Mouse (Mus musculus): Measurements from ENCODE around the gene Smg6. TPM values are rescaled to one million over a fixed set of nuclear protein-coding genes. Genes with fewer than 3 reads are reported as not detected.
A peak's percentile ranks its signal among the peaks of the same experiment; 100 is the strongest.

Gene Smg6
- polyA plus RNA-seq, 1 experiment from 2014 or later, result 15.9 TPM

- 0 out of 2 replicates have a peak, but pooled peaks cover 4% of the 10 kb centered on the region for H3K4me1 ChIP-seq (ENCODE audit: control insufficient read depth, insufficient read depth, low read length)
- H3K9me3 ChIP-seq (ENCODE audit: control insufficient read depth, low read length), result no peaks in the 10 kb centered on the region
- WGBS, result 79% methylated on average over 5 of the region's 5 CpGs
- DNase-seq (peak; percentile 54), ATAC-seq (ENCODE audit: low FRiP score, low TSS enrichment) (no peak)
- H3K27ac ChIP-seq (replicated peaks; ENCODE audit: low read depth, low read length), result no peak overlapping the region
- no peak overlapping the region for H3K4me3 ChIP-seq (replicated peaks; ENCODE audit: low read depth, low read length)
- no peak overlapping the region for H3K4me2 ChIP-seq (ENCODE audit: low read length)
- no peaks in the 10 kb centered on the region for H3K27me3 ChIP-seq (ENCODE audit: control insufficient read depth, insufficient read depth, low read length)
- no peak overlapping the region for H3K9ac ChIP-seq (replicated peaks; ENCODE audit: low read length)
- no peaks in the 10 kb centered on the region for H3K36me3 ChIP-seq (ENCODE audit: control insufficient read depth, insufficient read depth, low read length)
Observed at GRCm38 (mm10) chr11:75132278-75132677, 206.7 kb downstream of the Smg6 start.

GRCm38 (mm10) chr11:75133391-75133790 is 207.8 kb downstream of the Smg6 start:
- ATAC-seq (ENCODE audit: low FRiP score, low TSS enrichment) (no peak), DNase-seq (no peak)
- Histone ChIP-seq H3K4me3 (replicated peaks; ENCODE audit: low read depth, low read length) (no peak overlapping the region), H3K27me3 (ENCODE audit: control insufficient read depth, insufficient read depth, low read length) (no peaks in the 10 kb centered on the region), H3K9ac (replicated peaks; ENCODE audit: low read length) (no peak overlapping the region), H3K4me2 (ENCODE audit: low read length) (no peak overlapping the region), H3K4me1 (ENCODE audit: control insufficient read depth, insufficient read depth, low read length) (0 out of 2 replicates have a peak, but pooled peaks cover 4% of the 10 kb centered on the region), H3K9me3 (ENCODE audit: control insufficient read depth, low read length) (no peaks in the 10 kb centered on the region), H3K27ac (replicated peaks; ENCODE audit: low read depth, low read length) (peak overlapping the region; percentile 21; the same call in 1 of the 2 replicates), H3K36me3 (ENCODE audit: control insufficient read depth, insufficient read depth, low read length) (peaks cover 5% of the 10 kb centered on the region)
- WGBS, result 95% methylated on average over 5 of the region's 5 CpGs

- Histone ChIP-seq H3K9me3 (ENCODE audit: control insufficient read depth, low read length) (no peaks in the 10 kb centered on the region), H3K4me1 (ENCODE audit: control insufficient read depth, insufficient read depth, low read length) (0 out of 2 replicates have a peak, but pooled peaks cover 4% of the 10 kb centered on the region), H3K36me3 (ENCODE audit: control insufficient read depth, insufficient read depth, low read length) (peaks cover 6% of the 10 kb centered on the region), H3K27ac (replicated peaks; ENCODE audit: low read depth, low read length) (peak overlapping the region; percentile 21; the same call in 1 of the 2 replicates), H3K27me3 (ENCODE audit: control insufficient read depth, insufficient read depth, low read length) (no peaks in the 10 kb centered on the region), H3K4me2 (ENCODE audit: low read length) (no peak overlapping the region), H3K4me3 (replicated peaks; ENCODE audit: low read depth, low read length) (no peak overlapping the region), H3K9ac (replicated peaks; ENCODE audit: low read length) (no peak overlapping the region)
- 22% methylated on average over 2 of the region's 2 CpGs for WGBS
- DNase-seq, result peak; percentile 48
- ATAC-seq (ENCODE audit: low FRiP score, low TSS enrichment), result no peak
Observed at GRCm38 (mm10) chr11:75133951-75134350, 208.3 kb downstream of the Smg6 start.

GRCm38 (mm10) chr11:75134485-75135068 is 209.0 kb downstream of the Smg6 start:
- peaks cover 10% of the 10 kb centered on the region for H3K36me3 ChIP-seq (ENCODE audit: control insufficient read depth, insufficient read depth, low read length)
- H3K4me1 ChIP-seq (ENCODE audit: control insufficient read depth, insufficient read depth, low read length), result 0 out of 2 replicates have a peak, but pooled peaks cover 4% of the 10 kb centered on the region
- H3K4me2 ChIP-seq (ENCODE audit: low read length), result no peak overlapping the region
- H3K9ac ChIP-seq (replicated peaks; ENCODE audit: low read length), result no peak overlapping the region
- H3K4me3 ChIP-seq (replicated peaks; ENCODE audit: low read depth, low read length), result no peak overlapping the region
- 91% methylated on average over 5 of the region's 5 CpGs for WGBS
- ATAC-seq (ENCODE audit: low FRiP score, low TSS enrichment) (no peak), DNase-seq (no peak)
- H3K27ac ChIP-seq (replicated peaks; ENCODE audit: low read depth, low read length), result no peak overlapping the region
- H3K9me3 ChIP-seq (ENCODE audit: control insufficient read depth, low read length), result no peaks in the 10 kb centered on the region
- no peaks in the 10 kb centered on the region for H3K27me3 ChIP-seq (ENCODE audit: control insufficient read depth, insufficient read depth, low read length)

DNA sequence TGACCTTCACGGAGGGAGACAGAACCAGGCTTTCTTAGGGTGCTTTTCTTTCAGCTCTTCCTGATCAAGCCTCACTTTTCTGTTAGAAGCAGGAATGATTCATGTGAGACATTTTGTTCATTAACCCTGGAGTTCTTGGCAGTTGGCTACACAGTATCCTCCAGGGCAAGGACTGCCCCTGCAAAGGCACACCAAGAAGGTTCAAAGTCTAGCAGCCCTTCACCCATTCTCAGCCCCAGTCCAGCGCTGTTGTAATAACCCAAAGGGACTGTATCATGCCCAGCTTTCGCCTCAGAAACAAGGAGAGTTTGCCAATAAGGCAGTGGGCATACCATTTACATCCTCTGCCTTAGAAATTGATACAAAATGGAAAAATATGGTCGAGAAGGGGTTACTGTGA is 209.7 kb downstream of the Smg6 start:
- no peak overlapping the region for H3K4me2 ChIP-seq (ENCODE audit: low read length)
- no peaks in the 10 kb centered on the region for H3K27me3 ChIP-seq (ENCODE audit: control insufficient read depth, insufficient read depth, low read length)
- H3K4me1 ChIP-seq (ENCODE audit: control insufficient read depth, insufficient read depth, low read length), result 0 out of 2 replicates have a peak, but pooled peaks cover 4% of the 10 kb centered on the region
- no peak overlapping the region for H3K27ac ChIP-seq (replicated peaks; ENCODE audit: low read depth, low read length)
- DNase-seq, result no peak
- no peak overlapping the region for H3K4me3 ChIP-seq (replicated peaks; ENCODE audit: low read depth, low read length)
- H3K36me3 ChIP-seq (ENCODE audit: control insufficient read depth, insufficient read depth, low read length), result peaks cover 10% of the 10 kb centered on the region
- WGBS, result 98% methylated on average over 4 of the region's 4 CpGs
- ATAC-seq (ENCODE audit: low FRiP score, low TSS enrichment), result no peak
- H3K9me3 ChIP-seq (ENCODE audit: control insufficient read depth, low read length), result no peaks in the 10 kb centered on the region
- no peak overlapping the region for H3K9ac ChIP-seq (replicated peaks; ENCODE audit: low read length)

DNA sequence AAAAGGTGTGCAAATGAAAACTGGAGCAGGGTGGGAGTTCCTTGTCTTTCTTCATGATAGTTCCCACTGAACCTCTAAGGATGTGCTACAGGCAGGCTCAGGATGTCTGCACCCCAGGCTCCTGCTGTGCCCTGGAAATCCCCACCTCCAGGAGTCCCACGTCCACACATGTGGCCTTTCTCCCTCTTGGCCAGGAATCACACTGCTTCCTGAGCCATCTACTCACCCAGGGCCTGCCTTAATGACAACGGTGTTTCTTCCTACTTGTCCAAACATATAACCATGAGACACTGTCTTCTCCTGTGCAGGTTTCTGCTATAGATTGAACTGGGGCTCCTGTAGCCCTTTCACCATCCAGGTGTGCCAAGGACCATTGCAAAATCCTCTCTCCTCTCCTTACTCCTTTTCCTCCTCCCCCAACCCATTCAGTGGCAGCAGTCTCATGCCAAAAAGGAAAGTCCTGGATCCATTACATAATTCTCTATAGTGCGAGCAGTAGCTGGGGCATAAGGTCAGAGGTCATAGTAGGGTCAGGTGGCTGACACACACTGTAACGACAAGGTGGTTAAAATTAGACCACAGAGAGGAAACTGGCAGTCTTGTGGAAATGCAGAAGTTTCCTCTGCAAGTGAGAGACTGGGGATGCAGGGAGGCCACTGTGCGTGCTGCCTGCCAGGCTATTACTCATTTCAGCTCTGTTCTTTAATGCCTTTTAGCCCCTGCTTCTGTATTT is 211.2 kb downstream of the Smg6 start:
- 78% methylated on average over 5 of the region's 5 CpGs for WGBS
- 0 out of 2 replicates have a peak, but pooled peaks cover 4% of the 10 kb centered on the region for H3K4me1 ChIP-seq (ENCODE audit: control insufficient read depth, insufficient read depth, low read length)
- no peak overlapping the region for H3K9ac ChIP-seq (replicated peaks; ENCODE audit: low read length)
- DNase-seq (no peak), ATAC-seq (ENCODE audit: low FRiP score, low TSS enrichment) (no peak)
- no peak overlapping the region for H3K27ac ChIP-seq (replicated peaks; ENCODE audit: low read depth, low read length)
- no peaks in the 10 kb centered on the region for H3K27me3 ChIP-seq (ENCODE audit: control insufficient read depth, insufficient read depth, low read length)
- no peak overlapping the region for H3K4me2 ChIP-seq (ENCODE audit: low read length)
- no peak overlapping the region for H3K4me3 ChIP-seq (replicated peaks; ENCODE audit: low read depth, low read length)
- no peaks in the 10 kb centered on the region for H3K9me3 ChIP-seq (ENCODE audit: control insufficient read depth, low read length)
- peaks cover 14% of the 10 kb centered on the region for H3K36me3 ChIP-seq (ENCODE audit: control insufficient read depth, insufficient read depth, low read length)

DNA sequence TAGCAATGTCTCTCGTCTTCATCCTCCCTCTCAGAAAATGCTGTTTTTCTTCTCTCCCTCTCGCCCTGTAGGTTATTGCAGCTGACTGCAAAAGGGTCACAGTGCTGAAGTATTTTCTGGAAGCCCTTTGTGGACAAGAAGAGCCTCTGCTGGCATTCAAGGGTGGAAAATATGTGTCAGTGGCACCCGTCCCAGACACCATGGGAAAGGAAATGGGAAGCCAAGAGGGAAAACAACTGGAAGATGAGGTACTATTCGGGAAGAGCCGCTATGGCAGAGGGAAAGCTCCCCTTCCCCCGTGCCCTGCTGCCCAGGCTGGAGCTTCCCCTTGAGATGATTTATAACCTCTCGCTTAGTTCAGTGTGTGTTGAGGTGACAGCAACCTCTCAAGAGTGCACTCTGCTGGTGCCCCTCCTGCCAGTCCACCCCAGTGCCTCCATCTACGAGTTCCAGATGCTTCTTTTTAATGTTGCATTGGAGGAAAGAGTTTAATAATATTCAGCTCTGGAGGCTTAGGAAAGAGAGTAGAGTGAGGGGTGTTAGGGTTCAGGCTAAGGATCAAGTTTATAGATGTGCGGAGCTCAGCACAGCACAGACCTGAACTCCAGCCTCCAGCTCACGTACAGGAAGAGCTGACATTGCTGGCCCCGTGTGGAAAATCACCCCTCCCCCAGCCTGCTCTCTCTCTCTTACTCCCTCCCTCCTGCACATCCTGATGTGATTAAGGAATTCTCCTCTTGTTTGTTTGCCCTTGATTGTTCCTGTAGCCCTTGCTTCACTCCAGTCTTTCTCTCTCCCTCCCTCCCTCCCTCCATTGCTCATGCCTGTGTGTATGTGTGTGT is 213.7 kb downstream of the Smg6 start:
- no peaks in the 10 kb centered on the region for H3K4me1 ChIP-seq (ENCODE audit: control insufficient read depth, insufficient read depth, low read length)
- H3K9ac ChIP-seq (replicated peaks; ENCODE audit: low read length), result no peak overlapping the region
- ATAC-seq (ENCODE audit: low FRiP score, low TSS enrichment) (no peak), DNase-seq (no peak)
- WGBS, result 74% methylated on average over 11 of the region's 11 CpGs
- peaks cover 33% of the 10 kb centered on the region for H3K36me3 ChIP-seq (ENCODE audit: control insufficient read depth, insufficient read depth, low read length)
- no peak overlapping the region for H3K4me2 ChIP-seq (ENCODE audit: low read length)
- no peaks in the 10 kb centered on the region for H3K27me3 ChIP-seq (ENCODE audit: control insufficient read depth, insufficient read depth, low read length)
- no peak overlapping the region for H3K4me3 ChIP-seq (replicated peaks; ENCODE audit: low read depth, low read length)
- 0 out of 2 replicates have a peak overlapping the region, but pooled peaks have one; percentile 55 for H3K27ac ChIP-seq (replicated peaks; ENCODE audit: low read depth, low read length)
- H3K9me3 ChIP-seq (ENCODE audit: control insufficient read depth, low read length), result no peaks in the 10 kb centered on the region

DNA sequence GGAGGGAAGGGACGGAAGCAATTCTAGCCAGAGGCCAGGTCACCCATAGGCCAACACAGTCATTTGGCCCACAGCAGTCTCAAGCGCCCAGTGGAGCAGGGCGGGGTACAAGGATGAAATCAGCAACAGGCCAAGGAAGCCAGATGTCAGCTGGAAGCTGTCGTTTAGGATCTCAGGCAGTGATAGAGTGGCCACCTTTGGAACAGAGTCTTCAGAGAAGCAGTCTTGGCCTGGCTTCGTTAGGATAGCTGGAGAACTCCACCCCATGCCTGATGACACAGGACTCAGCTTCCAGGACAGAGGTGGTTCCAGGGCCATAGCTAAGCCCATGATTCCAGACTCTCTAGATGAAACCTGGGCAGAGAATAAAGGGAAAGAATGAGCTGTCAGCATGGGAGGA is 214.8 kb downstream of the Smg6 start:
- Histone ChIP-seq H3K27me3 (ENCODE audit: control insufficient read depth, insufficient read depth, low read length) (no peaks in the 10 kb centered on the region), H3K36me3 (ENCODE audit: control insufficient read depth, insufficient read depth, low read length) (peaks cover 38% of the 10 kb centered on the region), H3K9ac (replicated peaks; ENCODE audit: low read length) (no peak overlapping the region), H3K4me2 (ENCODE audit: low read length) (no peak overlapping the region), H3K4me3 (replicated peaks; ENCODE audit: low read depth, low read length) (no peak overlapping the region), H3K27ac (replicated peaks; ENCODE audit: low read depth, low read length) (no peak overlapping the region), H3K4me1 (ENCODE audit: control insufficient read depth, insufficient read depth, low read length) (no peaks in the 10 kb centered on the region), H3K9me3 (ENCODE audit: control insufficient read depth, low read length) (no peaks in the 10 kb centered on the region)
- WGBS, result 86% methylated on average over 5 of the region's 5 CpGs
- DNase-seq (no peak), ATAC-seq (ENCODE audit: low FRiP score, low TSS enrichment) (no peak)
